Mouse (Mus musculus) ovary, postnatal 14 days (tissue): Measurements from ENCODE around the gene Mpp1.
"Not testable (repeated sequence)": the region's sequence is repeated elsewhere in the genome, so short reads cannot be mapped to it uniquely, and the experiment has no call there.

Source experiments
- DNase-seq: peaks from one replicate; pipeline ENCODE4 v3.0.0; 2022; ENCODE audit warnings: low spot score

Mpp1 gene

GRCm38 (mm10) chrX:75130467-75131160, at the start of gene Mpp1:
Gene Mpp1, minus strand, starts transcription at chrX:75131016.
- peak; percentile 48 for DNase-seq

- DNase-seq: no peak
These were observed 32.9 kb upstream of the Mpp1 start, which contains the start of gene Smim9 for GRCm38 (mm10) chrX:75163670-75164069. Gene Smim9, minus strand, starts transcription at chrX:75163770.

GRCm38 (mm10) chrX:75155576-75156243, 24.9 kb upstream of the Mpp1 start:
- no peak for DNase-seq

- DNase-seq: no peak
These were observed 21.4 kb upstream of the Mpp1 start for GRCm38 (mm10) chrX:75152249-75152648.

- DNase-seq: no peak
These were observed 19.5 kb upstream of the Mpp1 start for GRCm38 (mm10) chrX:75150304-75150703.

GRCm38 (mm10) chrX:75148414-75148813, 17.6 kb upstream of the Mpp1 start:
- DNase-seq: no peak

GRCm38 (mm10) chrX:75143124-75143555, 12.3 kb upstream of the Mpp1 start:
- not testable (repeated sequence) for DNase-seq

- DNase-seq: no peak
These were observed 7.4 kb upstream of the Mpp1 start for GRCm38 (mm10) chrX:75138182-75138581.

GRCm38 (mm10) chrX:75137729-75138128, 6.9 kb upstream of the Mpp1 start:
- DNase-seq: no peak

- DNase-seq: no peak
These were observed 6.1 kb upstream of the Mpp1 start for GRCm38 (mm10) chrX:75136938-75137337.

GRCm38 (mm10) chrX:75129474-75129873, 1.3 kb downstream of the Mpp1 start:
- no peak for DNase-seq

GRCm38 (mm10) chrX:75128333-75128980, 2.4 kb downstream of the Mpp1 start:
- no peak for DNase-seq

GRCm38 (mm10) chrX:75126893-75127292, 3.9 kb downstream of the Mpp1 start:
- no peak for DNase-seq

- no peak for DNase-seq
These were observed 5.2 kb downstream of the Mpp1 start for GRCm38 (mm10) chrX:75125606-75126005.

GRCm38 (mm10) chrX:75115550-75115949, 15.3 kb downstream of the Mpp1 start:
- no peak for DNase-seq

GRCm38 (mm10) chrX:75102293-75102692, 28.5 kb downstream of the Mpp1 start:
- DNase-seq: no peak

GRCm38 (mm10) chrX:75098799-75099198, 32.0 kb downstream of the Mpp1 start:
- DNase-seq: no peak

GRCm38 (mm10) chrX:75096163-75096770, 34.5 kb downstream of the Mpp1 start:
- peak; percentile 1 for DNase-seq

- peak; percentile 80 for DNase-seq
These were observed 35.2 kb downstream of the Mpp1 start, which contains the start of gene Dkc1 for GRCm38 (mm10) chrX:75095369-75096162. Gene Dkc1, plus strand, starts transcription at chrX:75095854.

- no peak for DNase-seq
These were observed 45.2 kb downstream of the Mpp1 start for GRCm38 (mm10) chrX:75085654-75086053.

GRCm38 (mm10) chrX:75084774-75085508, 45.9 kb downstream of the Mpp1 start, which contains the start of gene Gab3:
Gene Gab3, minus strand, starts transcription at chrX:75085458.
- DNase-seq: peak; percentile 9
